Mouse (Mus musculus) testis, adult 2 months (tissue): ENCODE measurements around the gene Riiad1. TPM values are rescaled to one million over a fixed set of nuclear protein-coding genes. Genes with fewer than 3 reads are reported as not detected.

Experiments used
- H3K27ac ChIP-seq: fragments of 200-500 bp; 2 replicates; pipeline ENCODE4 v1.5.1; 2012; ENCODE audit warnings: low read depth, low read length; ENCODE audit not compliant: control insufficient read depth, insufficient read depth
- H3K27me3 ChIP-seq: fragments of 200-500 bp; 2 replicates; pipeline ENCODE4 v1.6.1; 2012; ENCODE audit warnings: mild to moderate bottlenecking, low read length, moderate library complexity; ENCODE audit not compliant: control insufficient read depth, insufficient read depth
- H3K36me3 ChIP-seq: fragments of 200-500 bp; 2 replicates; pipeline ENCODE4 v1.6.1; 2012; ENCODE audit warnings: mild to moderate bottlenecking, low read length; ENCODE audit not compliant: control insufficient read depth, insufficient read depth
- H3K4me1 ChIP-seq: fragments of 200-500 bp; 2 replicates; pipeline ENCODE4 v1.6.1; 2012; ENCODE audit warnings: low read length; ENCODE audit not compliant: control insufficient read depth, insufficient read depth
- H3K4me3 ChIP-seq: fragments of 200-500 bp; 2 replicates; pipeline ENCODE4 v1.5.1; 2012; ENCODE audit warnings: low read depth, mild to moderate bottlenecking, low read length, moderate library complexity, mixed read lengths; ENCODE audit not compliant: control insufficient read depth
- CTCF ChIP-seq: fragments of 200-500 bp; IDR thresholded peaks from 2 replicates; pipeline ENCODE4 v1.5.1; 2012; ENCODE audit warnings: low read depth, mild to moderate bottlenecking, inconsistent platforms, low read length, moderate library complexity; ENCODE audit not compliant: control insufficient read depth, insufficient read depth, insufficient replicate concordance
- POLR2A ChIP-seq: fragments of 200-500 bp; IDR thresholded peaks from 2 replicates; pipeline ENCODE4 v1.6.1; 2012; ENCODE audit warnings: low read depth, mild to moderate bottlenecking, inconsistent platforms, low read length, moderate library complexity; ENCODE audit not compliant: control insufficient read depth
- polyA plus RNA-seq: library from polyadenylated mRNA; depleted of rRNA; stranded (reverse); fragments of >200 nt; gene quantifications from 2 replicates; pipeline ENCODE4 v1.2.3, GENCODE M21; 2012; rRNA removed

Gene Riiad1
- 107 and 109 TPM in 2 replicates for polyA plus RNA-seq

- H3K27me3 ChIP-seq, result no peaks in the 10 kb centered on the region
- H3K4me3 ChIP-seq, result peak within 1 kb of the TSS; percentile 86
- H3K4me1 ChIP-seq, result peaks cover 9% of the 10 kb centered on the region
- H3K27ac ChIP-seq, result no peak within 1 kb of the TSS
- H3K36me3 ChIP-seq, result no peaks in the 10 kb centered on the region
- TF ChIP-seq POLR2A (no peak), CTCF (no peak)
These were observed at the start of gene Riiad1 for GRCm38 (mm10) chr3:94480291-94480884. Gene Riiad1 (minus strand): TSS chr3:94480341.

GRCm38 (mm10) chr3:94526731-94527130 lies 46.6 kb upstream of the Riiad1 start:
- H3K4me3 ChIP-seq, result no peak overlapping the region
- H3K36me3 ChIP-seq, result peaks cover 4% of the 10 kb centered on the region
- no peak for TF ChIP-seq POLR2A
- TF ChIP-seq CTCF, result no peak
- H3K27ac ChIP-seq, result no peak overlapping the region
- no peaks in the 10 kb centered on the region for H3K27me3 ChIP-seq
- no peaks in the 10 kb centered on the region for H3K4me1 ChIP-seq

- H3K4me3 ChIP-seq, result no peak overlapping the region
- peaks cover 1% of the 10 kb centered on the region; the same call in 1 of the 2 replicates for H3K36me3 ChIP-seq
- no peaks in the 10 kb centered on the region for H3K27me3 ChIP-seq
- TF ChIP-seq CTCF (no peak), POLR2A (no peak)
- H3K27ac ChIP-seq, result no peak overlapping the region
- no peaks in the 10 kb centered on the region for H3K4me1 ChIP-seq
These were observed 26.5 kb upstream of the Riiad1 start for GRCm38 (mm10) chr3:94506664-94507063.

- no peaks in the 10 kb centered on the region for H3K27me3 ChIP-seq
- no peaks in the 10 kb centered on the region for H3K4me1 ChIP-seq
- H3K4me3 ChIP-seq, result no peak overlapping the region
- H3K27ac ChIP-seq, result no peak overlapping the region
- H3K36me3 ChIP-seq, result no peaks in the 10 kb centered on the region; the same call in 1 of the 2 replicates
- no peak for TF ChIP-seq POLR2A
- peak; percentile 8; the same call in 1 of the 2 replicates for TF ChIP-seq CTCF
These were observed 22.1 kb upstream of the Riiad1 start for GRCm38 (mm10) chr3:94502243-94502642.

GRCm38 (mm10) chr3:94497162-94497561 lies 17.0 kb upstream of the Riiad1 start:
- H3K4me3 ChIP-seq, result no peak overlapping the region
- TF ChIP-seq POLR2A, result no peak
- no peak for TF ChIP-seq CTCF
- H3K27me3 ChIP-seq, result no peaks in the 10 kb centered on the region
- H3K4me1 ChIP-seq, result no peaks in the 10 kb centered on the region
- H3K27ac ChIP-seq, result no peak overlapping the region
- H3K36me3 ChIP-seq, result no peaks in the 10 kb centered on the region; the same call in 1 of the 2 replicates

GRCm38 (mm10) chr3:94487581-94487980 lies 7.4 kb upstream of the Riiad1 start:
- Histone ChIP-seq H3K4me1 (peaks cover 7% of the 10 kb centered on the region), H3K4me3 (peak overlapping the region; percentile 22), H3K27me3 (no peaks in the 10 kb centered on the region), H3K27ac (no peak overlapping the region), H3K36me3 (no peaks in the 10 kb centered on the region)
- no peak for TF ChIP-seq CTCF
- TF ChIP-seq POLR2A, result no peak

GRCm38 (mm10) chr3:94485922-94486321 lies 5.8 kb upstream of the Riiad1 start:
- TF ChIP-seq POLR2A (no peak), CTCF (no peak)
- H3K4me1 ChIP-seq, result peaks cover 7% of the 10 kb centered on the region
- peak overlapping the region; percentile 83 for H3K4me3 ChIP-seq
- no peaks in the 10 kb centered on the region for H3K27me3 ChIP-seq
- no peaks in the 10 kb centered on the region for H3K36me3 ChIP-seq
- no peak overlapping the region for H3K27ac ChIP-seq
